Mouse (Mus musculus): ENCODE measurements around the gene Stat4. TPM values are rescaled to one million over a fixed set of nuclear protein-coding genes. Genes with fewer than 3 reads are reported as not detected.

Stat4 gene
- polyA plus RNA-seq (2012), result not detected in 2 replicates

GRCm38 (mm10) chr1:51986848-51987247 is at the start of gene Stat4:
TSS of gene Stat4 (plus strand) at chr1:51987148.
- no peak for TF ChIP-seq GATA1 (IDR thresholded peaks at IDR 0.05; ENCODE audit: low read length)

DNA sequence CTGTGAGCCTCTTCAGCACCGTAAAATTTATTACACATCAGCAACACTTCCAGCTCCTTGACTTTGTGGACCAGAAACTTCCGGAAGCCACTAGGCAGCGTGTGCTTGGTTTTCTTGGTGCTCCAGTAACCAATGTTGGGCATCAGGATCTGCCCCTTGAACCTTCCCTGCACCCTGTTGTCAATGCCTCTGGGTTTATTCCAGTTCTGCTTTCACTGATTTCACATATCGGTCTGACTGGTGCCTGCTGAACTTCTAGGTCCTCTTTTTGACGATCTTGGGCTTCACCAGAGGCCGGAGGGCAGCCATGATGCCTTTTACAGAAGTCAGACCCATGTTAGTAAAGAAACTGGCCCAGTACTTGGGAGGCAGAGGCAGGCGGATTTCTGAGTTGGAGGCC is 48.6 kb upstream of the Stat4 start:
- no peak for TF ChIP-seq GATA1 (IDR thresholded peaks at IDR 0.05; ENCODE audit: low read length)

DNA sequence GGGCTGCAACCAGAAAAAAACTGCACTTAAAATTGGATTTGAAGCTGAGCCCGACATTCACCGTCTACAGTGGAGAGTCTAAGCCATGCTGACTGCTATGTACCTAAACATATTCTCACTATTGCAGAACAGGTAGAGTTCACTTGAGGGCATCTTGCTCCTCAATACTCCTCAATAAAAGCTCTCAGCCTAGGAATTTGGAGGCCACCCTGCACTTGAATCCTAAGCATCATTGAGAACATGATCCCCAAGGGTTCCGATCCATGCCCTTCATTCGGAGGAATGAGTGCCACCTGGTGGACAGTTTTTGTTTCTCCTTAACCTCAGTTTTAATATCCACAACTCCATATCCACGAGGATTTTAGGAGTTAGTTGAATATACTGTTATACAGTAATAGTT is 42.2 kb upstream of the Stat4 start:
- TF ChIP-seq GATA1 (IDR thresholded peaks at IDR 0.05; ENCODE audit: low read length), result no peak

GRCm38 (mm10) chr1:51947116-51947515 is 39.8 kb upstream of the Stat4 start:
- no peak for TF ChIP-seq GATA1 (IDR thresholded peaks at IDR 0.05; ENCODE audit: low read length)

DNA sequence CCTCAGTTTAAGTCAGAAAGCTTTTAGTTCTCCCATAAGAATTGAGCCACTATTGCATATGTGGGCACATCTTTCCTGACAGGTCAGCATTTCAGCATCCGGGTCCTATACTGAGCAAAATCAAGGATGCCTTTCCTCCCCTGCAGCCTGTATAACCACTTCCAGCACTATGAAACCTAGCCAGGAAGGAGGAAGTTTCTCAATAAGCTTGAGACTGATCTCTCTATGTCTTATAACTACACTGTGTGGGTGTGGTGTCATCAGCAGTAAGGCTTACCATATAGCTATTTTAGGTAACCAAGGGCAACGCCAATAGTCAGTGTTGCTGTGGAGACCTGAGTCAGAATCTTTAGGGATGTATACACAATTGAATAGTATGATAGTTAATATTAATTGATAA is 22.3 kb upstream of the Stat4 start:
- TF ChIP-seq GATA1 (IDR thresholded peaks at IDR 0.05; ENCODE audit: low read length), result no peak

DNA sequence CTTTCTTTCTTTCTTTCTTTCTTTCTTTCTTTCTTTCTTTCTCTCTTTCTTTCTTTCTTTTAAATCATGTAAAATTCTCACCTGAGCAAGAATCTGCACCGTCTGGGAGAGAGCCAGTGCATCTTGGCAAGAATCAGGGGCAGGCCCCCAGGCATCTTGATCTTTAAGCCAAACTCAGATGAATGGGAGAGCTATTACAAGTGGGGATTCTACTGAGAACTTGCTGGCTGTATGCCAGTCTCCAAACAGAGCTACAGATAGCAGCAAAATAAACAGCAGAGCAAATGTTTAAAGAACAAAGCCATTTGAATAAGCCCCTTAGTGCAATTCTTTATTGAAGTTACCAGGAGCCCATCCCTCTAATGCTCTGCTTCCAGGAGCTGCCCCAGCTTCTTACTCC is 18.0 kb upstream of the Stat4 start:
- no peak for TF ChIP-seq GATA1 (IDR thresholded peaks at IDR 0.05; ENCODE audit: low read length)

- no peak for TF ChIP-seq GATA1 (IDR thresholded peaks at IDR 0.05; ENCODE audit: low read length)
These were observed 16.8 kb upstream of the Stat4 start for GRCm38 (mm10) chr1:51970182-51970581.

DNA sequence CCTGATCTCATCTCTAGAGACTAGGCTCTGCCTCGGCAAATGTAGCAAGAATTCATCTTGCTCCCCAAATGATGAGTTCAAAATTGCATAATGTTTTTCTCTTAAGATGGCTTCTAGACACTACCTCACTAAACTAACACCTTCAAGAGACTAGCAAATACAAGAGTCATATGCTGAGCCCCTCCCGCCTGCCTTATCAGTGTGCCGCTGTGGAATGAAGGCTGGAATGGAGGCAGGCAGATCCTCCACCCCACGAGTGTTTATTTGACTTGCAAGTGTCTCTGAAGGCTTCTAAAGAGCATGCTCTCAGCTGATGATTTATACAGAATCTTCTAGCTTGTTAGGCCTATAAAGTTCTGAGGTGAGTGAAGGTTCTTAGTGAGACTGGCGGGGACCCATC is 11.4 kb upstream of the Stat4 start:
- no peak for TF ChIP-seq GATA1 (IDR thresholded peaks at IDR 0.05; ENCODE audit: low read length)

DNA sequence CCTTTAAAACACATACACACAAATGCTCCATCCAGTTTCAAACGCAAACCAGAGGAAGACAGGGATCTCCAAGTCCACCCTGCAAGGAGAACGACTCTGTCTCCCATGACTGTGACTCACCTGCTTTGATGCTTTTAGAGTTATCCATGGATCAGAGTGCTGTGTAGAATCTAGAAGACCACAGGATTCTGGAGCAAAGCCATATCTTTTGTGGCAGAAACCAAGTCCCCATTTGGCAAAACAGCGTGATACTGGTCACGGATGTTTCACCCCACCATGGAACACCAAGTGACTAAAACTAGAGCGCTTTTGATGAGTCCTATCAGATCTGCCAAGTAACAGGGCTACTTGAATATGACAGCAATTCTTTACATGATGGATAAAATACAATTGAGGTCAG is 7.9 kb upstream of the Stat4 start:
- TF ChIP-seq GATA1 (IDR thresholded peaks at IDR 0.05; ENCODE audit: low read length), result no peak

- no peak for TF ChIP-seq GATA1 (IDR thresholded peaks at IDR 0.05; ENCODE audit: low read length)
These were observed 5.1 kb downstream of the Stat4 start for GRCm38 (mm10) chr1:51991983-51992609.

GRCm38 (mm10) chr1:51996056-51996455 is 9.1 kb downstream of the Stat4 start:
- no peak for TF ChIP-seq GATA1 (IDR thresholded peaks at IDR 0.05; ENCODE audit: low read length)

DNA sequence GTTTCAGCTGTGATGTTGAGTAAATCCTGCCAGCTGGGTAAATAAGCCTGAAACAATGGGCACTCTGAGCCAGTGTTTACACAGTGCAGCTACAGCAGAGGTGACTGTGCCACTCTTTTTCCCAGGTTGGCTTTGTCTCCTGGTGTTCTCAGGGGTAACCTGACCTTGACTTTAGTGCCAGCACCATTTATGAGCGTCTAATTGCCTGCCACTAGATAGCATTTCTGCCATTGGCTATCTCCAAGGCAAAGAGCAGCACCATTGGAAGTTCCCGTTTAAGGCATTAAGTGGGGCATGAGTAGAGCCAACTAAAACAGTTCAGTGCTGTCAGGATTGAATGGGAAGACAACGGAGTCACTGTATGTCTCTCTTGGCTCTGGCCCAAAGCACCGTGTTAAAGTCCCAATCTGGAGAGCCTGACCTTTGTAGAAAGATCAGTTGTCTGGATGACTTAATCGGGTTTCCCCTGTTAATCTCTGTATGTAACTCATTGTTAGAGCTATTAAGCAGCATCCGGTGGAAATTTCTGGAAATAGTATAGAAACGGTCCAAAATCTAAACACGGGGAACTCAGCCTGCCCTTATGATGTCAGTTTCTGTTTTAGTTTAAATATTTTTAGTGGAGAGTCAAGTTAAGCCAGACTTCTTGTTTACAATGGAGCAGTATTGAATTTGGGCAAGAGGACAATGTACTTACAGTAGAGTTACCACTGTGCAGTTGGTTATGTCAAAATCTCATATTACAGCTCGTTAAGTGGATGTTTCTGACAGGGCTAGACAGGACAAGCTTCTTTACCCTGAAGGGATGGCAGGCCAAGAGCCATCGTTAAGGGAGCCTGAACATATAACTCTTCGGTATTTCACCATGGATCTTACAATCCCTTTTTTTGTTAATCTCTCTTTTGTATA is 10.1 kb downstream of the Stat4 start:
- no peak for TF ChIP-seq GATA1 (IDR thresholded peaks at IDR 0.05; ENCODE audit: low read length)

DNA sequence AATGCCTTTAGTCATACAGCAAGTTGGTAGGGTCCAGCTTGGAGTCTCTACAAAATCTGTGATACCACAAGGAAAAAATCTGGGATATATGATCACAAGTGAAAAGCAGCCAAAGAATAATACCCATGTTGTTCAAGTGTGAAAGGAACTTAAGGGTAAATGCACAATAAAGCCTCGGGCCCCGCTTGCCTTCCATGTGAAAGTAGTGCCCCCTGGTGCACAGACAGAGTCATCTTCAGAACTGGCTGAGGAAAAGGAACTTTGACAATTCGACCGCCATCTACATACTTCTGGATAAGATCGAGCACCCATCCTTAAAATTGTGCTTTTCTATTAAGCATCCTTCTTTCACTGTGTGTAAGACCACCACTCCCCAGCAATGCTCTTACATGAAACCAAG is 11.6 kb downstream of the Stat4 start:
- no peak for TF ChIP-seq GATA1 (IDR thresholded peaks at IDR 0.05; ENCODE audit: low read length)

- TF ChIP-seq GATA1 (IDR thresholded peaks at IDR 0.05; ENCODE audit: low read length), result no peak
These were observed 17.1 kb downstream of the Stat4 start for GRCm38 (mm10) chr1:52004096-52004495.

DNA sequence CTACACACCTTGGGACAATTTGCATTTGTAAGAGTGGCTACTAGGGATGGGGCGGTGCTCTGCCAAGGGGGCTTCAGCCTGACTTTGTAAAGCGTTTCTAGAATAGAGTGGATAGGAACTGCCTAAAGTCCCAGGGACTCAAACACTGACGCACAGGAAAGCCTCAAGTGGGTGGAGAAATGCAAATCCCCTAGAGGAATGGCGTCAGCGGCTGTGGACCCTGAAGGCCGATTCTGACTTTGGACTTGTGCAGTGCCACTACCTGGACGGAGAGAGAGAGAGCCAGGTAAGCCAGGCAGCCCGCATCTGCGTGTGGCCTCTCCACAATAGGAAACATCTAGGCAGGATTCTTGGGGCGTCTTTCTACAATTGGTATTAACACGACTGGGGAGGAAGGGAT is 21.5 kb downstream of the Stat4 start:
- no peak for TF ChIP-seq GATA1 (IDR thresholded peaks at IDR 0.05; ENCODE audit: low read length)

- TF ChIP-seq GATA1 (IDR thresholded peaks at IDR 0.05; ENCODE audit: low read length), result no peak
These were observed 22.0 kb downstream of the Stat4 start for GRCm38 (mm10) chr1:52008947-52009346.

- TF ChIP-seq GATA1 (IDR thresholded peaks at IDR 0.05; ENCODE audit: low read length), result no peak
These were observed 23.8 kb downstream of the Stat4 start for GRCm38 (mm10) chr1:52010741-52011140.

Measured in G1E-ER4 (cell line).